Mouse (Mus musculus) cerebellum, adult 2 months (tissue): ENCODE measurements around the gene Sord. TPM values are rescaled to one million over a fixed set of nuclear protein-coding genes. Genes with fewer than 3 reads are reported as not detected.
"Not testable (repeated sequence)": the region's sequence is repeated elsewhere in the genome, so short reads cannot be mapped to it uniquely, and the experiment has no call there.

Source experiments
- DNase-seq, 2 experiments: peaks; one replicate each; pipeline ENCODE4 v3.0.0; 2021
- H3K27ac ChIP-seq: fragments of 200-500 bp; 2 replicates; pipeline ENCODE4 v1.5.1; 2012; ENCODE audit warnings: low read length, control low read depth, inconsistent platforms; ENCODE audit not compliant: insufficient read depth
- H3K27me3 ChIP-seq: fragments of 200-500 bp; 2 replicates; pipeline ENCODE4 v1.6.1; 2012; ENCODE audit warnings: inconsistent platforms, mild to moderate bottlenecking, low read length, moderate library complexity; ENCODE audit not compliant: control insufficient read depth, insufficient read depth
- H3K4me1 ChIP-seq: fragments of 200-500 bp; 2 replicates; pipeline ENCODE4 v1.6.1; 2011; ENCODE audit warnings: low read length; ENCODE audit not compliant: control insufficient read depth, insufficient read depth
- H3K4me3 ChIP-seq: fragments of 200-500 bp; replicated peaks from 2 replicates; pipeline ENCODE3; 2011; ENCODE audit warnings: mild to moderate bottlenecking, low read depth, low read length, control low read depth; ENCODE audit not compliant: insufficient read depth
- CTCF ChIP-seq: fragments of 200-500 bp; IDR thresholded peaks from 2 replicates; pipeline ENCODE4 v1.5.1; 2011; ENCODE audit warnings: low read depth, mild to moderate bottlenecking, control low read depth, low read length, moderate library complexity, borderline replicate concordance; ENCODE audit not compliant: insufficient read depth
- POLR2A ChIP-seq: fragments of 200-500 bp; IDR thresholded peaks from 2 replicates; pipeline ENCODE4 v1.6.1; 2011; ENCODE audit warnings: low read length, control low read depth, borderline replicate concordance; ENCODE audit not compliant: insufficient read depth
- WGBS: fragments of 180-500 bp; shearing (Covaris S2); methylation state at CpG from one replicate; pipeline ENCODE4 v1.1.7; 2018; 5-methylcytosine and 5-hydroxymethylcytosine counted together
- polyA plus RNA-seq: library from polyadenylated mRNA; depleted of rRNA; stranded (reverse); fragments of >200 nt; gene quantifications from 2 replicates; pipeline ENCODE4 v1.2.3, GENCODE M21; 2012

Sord gene
- polyA plus RNA-seq, 1 experiment, result 22.9 TPM

DNA sequence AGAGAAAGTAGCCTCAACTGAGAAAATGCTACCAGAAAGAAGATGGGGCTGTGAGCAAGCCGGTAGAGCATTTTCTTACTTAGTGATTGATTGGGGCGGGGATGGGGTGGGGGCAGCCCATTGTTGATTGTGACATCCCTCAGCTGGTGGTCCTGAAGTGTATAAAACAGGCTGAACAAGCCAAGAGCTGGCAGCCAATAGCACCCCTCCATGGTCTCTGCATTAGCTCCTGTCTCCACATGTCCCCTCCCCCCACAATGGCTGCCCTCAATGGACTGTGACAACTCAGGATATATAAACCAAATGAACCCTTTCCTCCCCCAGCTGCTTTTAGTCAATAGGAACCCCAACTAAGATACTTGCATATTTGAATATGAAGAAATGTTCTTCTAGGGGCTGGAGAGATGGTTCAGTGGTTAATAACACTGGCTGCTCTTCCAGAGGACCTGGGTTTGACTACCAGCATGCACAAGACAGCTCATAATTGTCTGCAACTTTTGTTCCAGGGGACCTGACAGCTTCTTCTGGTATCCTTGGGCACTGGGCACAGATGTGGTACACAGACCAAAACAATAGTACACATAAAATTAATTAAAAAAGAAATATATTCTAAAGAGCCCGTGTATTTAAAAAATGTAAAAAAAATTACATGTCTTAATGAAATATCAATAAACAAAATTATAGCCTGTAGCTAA lies 23.9 kb upstream of the Sord start:
- no peak overlapping the region for H3K27ac ChIP-seq
- TF ChIP-seq CTCF (no peak), POLR2A (no peak)

GRCm38 (mm10) chr2:122217075-122217474 lies 17.5 kb upstream of the Sord start:
- not testable (repeated sequence) for H3K4me1 ChIP-seq, H3K27me3 ChIP-seq, DNase-seq, H3K4me3 ChIP-seq, H3K27ac ChIP-seq
- WGBS, result 95% methylated on average over 4 of the region's 4 CpGs

More for the DNA sequence above, 23.9 kb upstream of the Sord start:
- WGBS, result 28% methylated on average over 3 of the region's 3 CpGs
- Histone ChIP-seq H3K4me3 (no peak overlapping the region), H3K27me3 (no peaks in the 10 kb centered on the region), H3K4me1 (no peaks in the 10 kb centered on the region)
- DNase-seq, result no peak

DNA sequence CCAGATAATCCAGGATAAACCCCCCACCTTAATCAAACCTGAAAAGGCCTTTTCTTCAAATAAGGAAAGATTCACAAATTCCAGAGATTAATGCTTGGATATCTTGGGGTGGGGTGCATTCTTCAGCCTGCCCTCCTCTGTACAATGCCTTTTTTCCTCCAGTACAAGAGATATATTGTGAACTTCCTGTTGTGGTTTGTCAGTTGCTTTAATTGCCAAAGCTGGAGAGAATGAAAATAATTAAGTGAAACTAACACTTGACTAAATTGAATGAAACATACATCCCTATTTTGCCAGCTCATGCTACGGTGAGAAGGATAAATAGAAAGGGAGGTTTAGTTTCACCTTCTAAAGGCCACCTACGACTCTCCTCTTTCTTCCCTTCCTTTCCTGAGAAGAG lies 16.3 kb upstream of the Sord start:
- H3K27me3 ChIP-seq, result no peaks in the 10 kb centered on the region
- no peak for DNase-seq
- no peaks in the 10 kb centered on the region for H3K4me1 ChIP-seq
- no peak overlapping the region for H3K27ac ChIP-seq
- TF ChIP-seq CTCF (no peak), POLR2A (no peak)
- no peak overlapping the region for H3K4me3 ChIP-seq
- 82% methylated on average over 2 of the region's 2 CpGs for WGBS

DNA sequence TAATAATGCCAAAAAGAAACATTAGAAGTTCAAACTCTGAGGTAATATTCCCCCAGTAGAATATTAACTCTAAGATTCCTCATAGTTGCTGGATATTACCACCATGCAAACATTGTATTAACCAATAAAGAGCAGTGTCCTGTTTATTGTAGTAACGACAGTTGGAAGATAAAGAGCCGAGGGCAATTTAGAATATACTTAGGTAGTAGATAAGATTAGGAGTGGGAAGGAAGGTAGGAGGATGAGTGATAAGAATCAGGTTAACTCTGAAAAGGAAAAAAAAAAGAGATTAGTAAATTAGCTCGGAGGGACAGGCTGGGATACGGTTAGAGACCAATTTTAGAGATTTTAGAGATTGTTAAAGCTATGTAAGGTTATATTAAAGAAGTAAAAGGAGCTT lies 13.2 kb upstream of the Sord start:
- H3K27me3 ChIP-seq, result no peaks in the 10 kb centered on the region
- no peaks in the 10 kb centered on the region for H3K4me1 ChIP-seq
- DNase-seq, result no peak
- no peak for TF ChIP-seq POLR2A
- TF ChIP-seq CTCF, result no peak
- H3K27ac ChIP-seq, result no peak overlapping the region
- no peak overlapping the region for H3K4me3 ChIP-seq
- WGBS, result 88% methylated on average over 4 of the region's 4 CpGs

GRCm38 (mm10) chr2:122221798-122222197 lies 12.8 kb upstream of the Sord start:
- TF ChIP-seq POLR2A (no peak), CTCF (no peak)

DNA sequence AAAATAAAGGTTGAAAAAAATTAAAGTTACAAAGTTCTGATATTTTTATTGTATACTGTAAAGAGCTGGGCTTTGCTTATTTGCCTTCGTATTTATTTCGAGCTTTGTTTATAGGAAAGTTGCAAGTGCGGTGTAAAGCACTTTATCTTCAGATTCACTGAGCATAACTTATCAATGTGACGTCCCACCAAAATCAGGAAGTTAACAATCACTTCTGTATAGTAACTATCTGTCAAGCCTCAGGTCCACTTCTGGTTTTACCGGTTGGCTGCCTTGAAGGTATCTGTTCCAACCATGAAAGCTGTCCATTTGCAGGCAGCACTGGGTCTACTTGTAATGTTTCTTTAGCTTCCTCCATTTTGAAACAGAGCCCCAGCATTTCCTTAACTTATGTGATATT lies 12.3 kb upstream of the Sord start:
- WGBS, result 94% methylated on average over 5 of the region's 5 CpGs
- H3K4me3 ChIP-seq, result no peak overlapping the region
- DNase-seq, result no peak
- no peaks in the 10 kb centered on the region for H3K4me1 ChIP-seq
- H3K27ac ChIP-seq, result no peak overlapping the region
- no peaks in the 10 kb centered on the region for H3K27me3 ChIP-seq
- TF ChIP-seq POLR2A (no peak), CTCF (no peak)

More at GRCm38 (mm10) chr2:122221798-122222197, 12.8 kb upstream of the Sord start:
- H3K27ac ChIP-seq, result no peak overlapping the region
- 61% methylated on average over 5 of the region's 5 CpGs for WGBS
- H3K4me3 ChIP-seq, result no peak overlapping the region
- DNase-seq, result no peak
- H3K27me3 ChIP-seq, result no peaks in the 10 kb centered on the region
- no peaks in the 10 kb centered on the region for H3K4me1 ChIP-seq

GRCm38 (mm10) chr2:122223654-122224053 lies 10.9 kb upstream of the Sord start:
- Histone ChIP-seq H3K27ac (no peak overlapping the region), H3K27me3 (no peaks in the 10 kb centered on the region), H3K4me1 (no peaks in the 10 kb centered on the region), H3K4me3 (no peak overlapping the region)
- TF ChIP-seq POLR2A, result no peak
- TF ChIP-seq CTCF, result no peak
- DNase-seq, result no peak

- no peak for DNase-seq
- WGBS, result 82% methylated on average over 6 of the region's 6 CpGs
- no peaks in the 10 kb centered on the region for H3K4me1 ChIP-seq
- no peak overlapping the region for H3K4me3 ChIP-seq
- TF ChIP-seq POLR2A (no peak), CTCF (no peak)
- no peak overlapping the region for H3K27ac ChIP-seq
- no peaks in the 10 kb centered on the region for H3K27me3 ChIP-seq
Observed at GRCm38 (mm10) chr2:122230395-122230794, 4.2 kb upstream of the Sord start.

GRCm38 (mm10) chr2:122231616-122232015 lies 2.9 kb upstream of the Sord start:
- H3K27me3 ChIP-seq, result no peaks in the 10 kb centered on the region
- WGBS, result 78% methylated on average over 9 of the region's 9 CpGs
- no peaks in the 10 kb centered on the region for H3K4me1 ChIP-seq
- no peak overlapping the region for H3K27ac ChIP-seq
- H3K4me3 ChIP-seq, result no peak overlapping the region
- TF ChIP-seq CTCF (no peak), POLR2A (no peak)
- DNase-seq, result no peak
